Mouse (Mus musculus) brain, embryonic 14.5 days (tissue): ENCODE data around the gene March5. TPM values are rescaled to one million over a fixed set of nuclear protein-coding genes. Genes with fewer than 3 reads are reported as not detected.

Experiments used
- DNase-seq: peaks from one replicate; pipeline ENCODE4 v3.0.0-alpha.2; 2011; ENCODE audit warnings: low read depth
- CTCF ChIP-seq: fragments of 200-500 bp; IDR thresholded peaks from 2 replicates; pipeline ENCODE4 v1.5.1; 2012; ENCODE audit warnings: inconsistent platforms, mild to moderate bottlenecking, moderate library complexity, borderline replicate concordance; ENCODE audit not compliant: insufficient read depth, insufficient read length; ENCODE audit errors: extremely low read depth
- POLR2A ChIP-seq: fragments of 200-500 bp; IDR thresholded peaks from 2 replicates; pipeline ENCODE4 v1.6.1; 2012; ENCODE audit warnings: mild to moderate bottlenecking, inconsistent platforms, borderline replicate concordance; ENCODE audit not compliant: poor library complexity, insufficient read depth, insufficient read length, severe bottlenecking; ENCODE audit errors: extremely low read depth
- polyA plus RNA-seq: library from polyadenylated mRNA; depleted of rRNA; stranded (reverse); fragments of >200 nt; gene quantifications from 2 replicates; pipeline ENCODE4 v1.2.3, GENCODE M21; 2012; rRNA removed

Gene March5
- polyA plus RNA-seq, 1 experiment = 98.1 TPM

DNA sequence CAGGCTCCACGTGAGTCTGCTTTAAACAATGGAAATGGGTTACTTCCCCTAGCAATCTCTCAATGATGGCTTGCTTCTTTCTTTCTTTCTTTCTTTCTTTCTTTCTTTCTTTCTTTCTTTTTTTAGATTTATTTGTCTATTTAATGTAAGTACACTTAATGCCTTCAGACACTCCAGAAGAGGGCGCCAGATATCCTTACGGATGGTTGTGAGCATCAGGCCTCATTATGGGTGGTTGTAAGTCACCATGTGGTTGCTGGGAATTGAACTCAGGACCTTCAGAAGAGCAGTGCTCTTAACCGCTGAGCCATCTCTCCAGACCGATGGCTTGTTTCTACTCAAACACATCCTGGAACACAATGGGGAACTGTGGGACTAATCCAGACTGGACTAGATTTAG is 33.9 kb downstream of the March5 start:
- DNase-seq = no peak
- no peak for TF ChIP-seq POLR2A
- TF ChIP-seq CTCF = no peak

DNA sequence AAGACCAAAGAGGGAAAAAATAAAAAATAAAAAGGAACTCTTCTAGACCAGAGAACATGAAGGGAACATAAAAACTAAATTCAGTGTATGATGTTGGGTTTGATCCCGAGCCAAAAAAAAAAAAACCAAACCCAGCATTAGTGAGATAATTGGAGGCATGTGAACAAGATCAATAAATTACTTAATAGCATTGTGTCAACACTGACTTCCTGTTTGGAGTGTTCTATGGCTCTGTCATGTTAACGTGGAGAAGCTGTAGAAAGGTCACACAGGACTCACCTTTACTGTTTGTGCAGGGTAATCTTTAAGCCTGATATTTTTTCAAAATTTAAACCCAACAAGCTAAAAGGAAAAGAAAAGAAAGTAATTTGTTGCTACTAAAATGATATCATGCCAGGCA is 35.4 kb downstream of the March5 start:
- DNase-seq = no peak
- no peak for TF ChIP-seq CTCF
- no peak for TF ChIP-seq POLR2A

DNA sequence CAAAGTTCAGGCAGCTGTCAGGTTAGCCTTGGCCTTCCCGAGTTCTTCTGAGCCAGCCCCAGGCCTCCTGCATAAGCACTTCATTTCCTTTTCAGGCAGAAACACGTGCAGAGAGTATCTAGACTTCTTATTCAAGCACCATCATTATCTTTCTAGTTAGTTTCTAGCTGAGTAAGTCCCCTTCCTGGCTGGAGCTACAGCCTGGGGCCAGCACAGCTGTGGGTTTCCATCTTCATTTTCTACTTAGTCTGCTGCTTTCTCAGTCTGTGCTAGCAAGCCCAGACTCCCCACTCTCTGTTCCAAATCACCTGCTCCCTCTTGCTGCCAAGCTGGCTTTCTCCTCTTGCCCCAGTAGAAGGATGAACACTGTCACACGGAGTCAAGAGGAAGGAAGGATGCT is 39.5 kb downstream of the March5 start:
- TF ChIP-seq CTCF (no peak), POLR2A (no peak)
- no peak for DNase-seq

DNA sequence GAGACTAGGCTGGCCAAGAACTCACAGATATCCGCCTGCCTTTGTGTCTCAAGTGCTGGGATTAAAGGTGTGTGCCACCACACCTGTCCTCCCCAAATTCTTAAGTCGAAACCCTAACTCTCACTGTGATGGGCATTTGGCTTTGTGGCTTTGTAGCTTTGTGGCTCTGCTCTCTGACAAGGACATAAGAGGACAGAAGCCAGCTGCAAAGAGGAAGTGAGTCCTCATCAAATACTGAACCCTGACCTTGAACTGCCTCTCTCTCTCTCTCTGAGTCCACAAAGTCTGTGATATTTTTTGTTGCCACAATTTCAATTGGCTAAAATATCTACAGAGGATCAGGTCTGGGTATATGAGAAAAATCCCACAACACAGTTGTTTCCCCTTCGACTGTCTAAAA is 40.9 kb downstream of the March5 start:
- TF ChIP-seq POLR2A (no peak), CTCF (no peak)
- DNase-seq = no peak

DNA sequence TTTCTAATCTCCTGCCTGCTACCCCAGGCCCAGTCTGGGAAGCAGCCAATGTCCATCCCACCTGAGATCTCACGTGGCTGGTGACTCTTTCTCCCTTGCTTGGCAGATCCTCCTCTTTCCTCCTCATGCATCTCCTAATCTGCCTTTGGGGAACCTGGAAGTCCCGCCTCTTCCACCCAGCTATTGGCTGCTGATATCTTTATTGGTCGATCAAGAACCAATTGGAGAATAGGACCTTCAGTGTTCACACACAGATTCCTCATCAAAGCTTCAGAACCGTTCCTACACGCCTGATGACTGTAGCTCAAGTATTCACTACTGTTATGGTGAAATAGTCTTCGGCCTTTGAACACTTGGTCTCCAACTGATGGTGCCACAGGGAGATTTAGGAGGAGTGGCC is 44.8 kb downstream of the March5 start:
- TF ChIP-seq POLR2A (no peak), CTCF (no peak)
- no peak for DNase-seq

DNA sequence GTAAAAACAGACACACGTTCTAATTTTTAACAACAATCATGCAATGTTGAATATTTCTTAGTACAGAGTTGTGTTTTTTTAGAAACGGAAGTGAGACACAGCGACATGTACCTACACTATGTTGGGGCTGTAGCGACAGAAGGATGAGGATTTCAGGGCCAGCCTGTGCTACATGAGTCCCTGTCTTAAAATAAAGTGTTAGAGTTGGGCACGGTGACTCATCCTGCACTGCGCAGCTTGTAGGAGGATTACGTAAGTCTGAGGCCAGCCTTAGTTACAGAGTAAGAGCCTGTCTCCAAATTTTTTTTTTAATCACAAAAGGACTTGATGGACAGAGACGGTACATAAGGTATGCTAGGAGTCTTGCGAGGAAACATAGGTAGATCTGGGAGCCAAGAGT is 48.0 kb downstream of the March5 start:
- no peak for DNase-seq
- TF ChIP-seq CTCF = no peak
- TF ChIP-seq POLR2A = no peak

DNA sequence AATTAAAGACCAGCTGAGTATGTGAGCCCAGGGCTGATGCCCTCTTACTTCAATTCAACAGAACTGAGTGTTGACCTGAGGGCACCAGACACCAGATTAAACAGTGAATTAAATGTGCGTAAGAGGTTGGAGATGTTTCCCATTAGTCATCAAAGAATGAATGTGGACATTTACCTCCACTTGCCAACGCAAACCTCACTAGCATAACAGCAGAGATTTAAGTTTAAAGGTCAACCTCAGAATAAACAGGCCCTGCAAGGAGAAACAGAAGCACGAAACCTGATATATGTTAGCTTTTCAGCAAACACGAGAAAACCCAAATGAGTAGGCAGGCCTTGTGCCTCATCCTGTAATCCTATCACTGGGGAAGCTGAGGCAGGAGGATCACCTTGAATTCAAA is 55.0 kb downstream of the March5 start:
- DNase-seq = no peak
- no peak for TF ChIP-seq CTCF
- no peak for TF ChIP-seq POLR2A

DNA sequence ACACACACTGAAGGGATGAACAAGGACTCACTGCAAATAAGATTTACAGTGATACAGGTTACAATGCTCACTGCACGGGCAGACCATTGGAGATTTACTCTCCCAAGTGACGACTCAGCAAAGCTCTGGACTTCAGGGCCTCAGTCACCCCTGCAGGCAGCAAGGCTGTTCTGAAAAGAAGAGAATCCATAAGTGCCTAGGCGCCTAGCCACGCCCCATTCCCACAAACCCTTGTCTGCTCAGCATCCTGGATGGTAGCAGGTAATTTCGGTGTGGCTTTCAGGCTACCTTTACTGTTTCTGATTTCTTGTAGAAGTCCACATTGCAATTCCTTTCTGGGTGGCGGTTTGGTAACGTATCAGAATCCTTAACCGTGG is 56.2 kb downstream of the March5 start:
- TF ChIP-seq POLR2A (no peak), CTCF (no peak)
- DNase-seq = no peak

DNA sequence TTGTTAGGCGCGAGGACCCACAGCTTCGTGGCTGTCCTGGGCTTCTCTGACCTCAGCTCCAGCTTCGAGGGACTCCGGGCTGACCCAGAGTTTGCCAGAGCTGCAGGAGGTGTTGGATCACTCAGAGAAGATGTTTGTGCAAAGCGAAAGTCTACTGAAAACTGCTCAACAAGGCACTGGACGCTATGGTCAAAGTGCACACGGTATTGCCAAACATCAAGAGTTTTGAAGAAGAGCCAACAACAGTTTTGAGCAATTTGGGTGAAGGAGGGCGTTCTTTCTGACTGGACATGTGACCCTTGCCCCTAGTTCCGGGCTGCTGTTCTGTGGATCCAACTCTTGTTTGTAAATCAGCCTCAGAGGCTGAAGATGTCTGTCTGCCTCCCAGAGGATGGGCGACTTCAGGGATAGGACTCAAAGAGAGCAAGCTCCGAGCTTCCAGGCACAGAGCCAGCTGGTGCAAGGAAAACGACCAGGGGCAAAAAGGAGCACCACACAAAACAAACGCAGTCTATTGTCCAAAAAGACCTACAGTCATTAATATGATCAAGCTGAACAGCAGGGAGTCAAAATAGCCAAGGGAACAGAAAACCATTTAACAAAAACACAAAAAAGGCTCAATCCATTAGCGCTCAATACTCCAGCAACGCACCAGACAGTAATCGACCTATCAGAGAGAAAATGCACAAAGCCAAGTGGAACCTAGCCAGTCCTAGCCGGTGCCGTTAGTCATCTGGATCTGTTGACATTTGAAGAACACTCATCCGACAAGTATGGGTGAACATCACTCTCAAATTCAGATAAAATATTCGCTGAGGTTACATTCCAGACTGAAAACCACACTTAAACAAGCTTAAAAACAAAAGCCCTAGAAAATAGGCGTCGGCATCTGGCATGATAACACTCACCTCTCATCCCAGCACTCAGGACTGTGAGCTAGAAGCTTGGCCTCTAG is 56.9 kb downstream of the March5 start:
- TF ChIP-seq POLR2A (no peak), CTCF (no peak)
- DNase-seq = peak; percentile 79

DNA sequence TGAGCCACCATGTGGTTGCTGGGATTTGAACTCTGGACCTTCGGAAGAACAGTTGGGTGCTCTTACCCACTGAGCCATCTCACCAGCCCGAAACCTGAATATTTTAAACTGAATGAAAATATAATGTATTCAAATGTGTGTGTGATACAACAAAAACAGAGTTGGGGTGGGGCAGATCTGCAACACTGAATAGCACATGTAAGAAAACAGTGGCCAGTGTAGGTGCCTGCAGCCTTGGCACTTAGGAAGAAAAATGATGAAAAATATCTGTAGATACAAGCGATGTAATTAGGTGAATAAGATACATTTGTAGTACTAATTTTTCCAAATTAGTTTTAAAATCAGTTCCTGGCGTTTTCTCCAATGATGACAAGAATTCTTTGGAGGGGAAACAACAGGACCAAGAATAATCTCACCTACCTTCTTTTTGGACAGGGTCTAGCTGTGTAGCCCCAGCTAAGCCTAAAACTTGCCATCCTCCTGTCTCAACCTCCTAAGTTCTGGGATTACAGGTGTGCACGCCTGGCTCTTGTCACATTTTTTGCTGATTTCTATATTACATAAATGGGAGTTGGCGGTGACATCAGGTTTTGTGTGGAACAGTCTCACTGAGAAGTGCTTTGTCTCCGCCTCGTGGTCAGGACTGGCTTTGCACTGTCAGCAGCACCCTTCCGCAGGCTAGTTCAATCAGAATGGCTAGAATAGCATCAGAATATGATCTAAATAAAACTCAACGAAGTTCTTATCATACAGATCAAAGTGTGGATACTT is 58.2 kb downstream of the March5 start:
- no peak for TF ChIP-seq POLR2A
- peak; percentile 99 for TF ChIP-seq CTCF

DNA sequence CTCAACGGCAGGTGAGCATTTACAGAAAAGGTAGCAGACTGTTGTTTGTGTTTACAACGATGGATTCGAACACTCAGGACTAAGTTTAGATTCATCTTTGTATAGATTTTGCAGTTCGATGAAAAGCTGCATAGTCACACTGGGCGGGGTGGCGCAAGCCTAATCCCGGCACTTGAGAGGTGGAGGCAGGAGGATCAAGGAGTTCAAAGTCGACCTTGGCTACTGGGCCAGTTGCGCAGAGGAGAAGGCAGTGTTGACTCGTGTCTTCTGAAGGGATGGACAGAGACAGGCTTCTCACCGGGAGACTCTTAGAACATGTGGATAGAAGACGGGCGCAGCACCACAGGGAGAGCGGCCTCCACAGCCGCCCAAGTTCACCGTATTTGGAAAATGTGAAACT is 61.8 kb downstream of the March5 start:
- DNase-seq = no peak
- TF ChIP-seq POLR2A = no peak
- TF ChIP-seq CTCF = no peak

More for the DNA sequence above, 58.2 kb downstream of the March5 start:
- DNase-seq = peak; percentile 95

Other genes starting within 250 kb of the March5 start
- gene Cpeb3, start 1.1 kb downstream of the March5 start, polyA plus RNA-seq = 10.9 and 20.9 TPM in 2 replicates
- gene Ide, start 130.3 kb downstream of the March5 start, polyA plus RNA-seq = 18.9 and 24.7 TPM in 2 replicates
- gene Kif11, start 168.9 kb downstream of the March5 start, polyA plus RNA-seq = 18.5 and 28.8 TPM in 2 replicates
- 1.8 and 2.7 TPM in 2 replicates for gene Hhex, start 227.3 kb downstream of the March5 start, polyA plus RNA-seq